Mouse (Mus musculus): Measurements from ENCODE around the gene Fgr. TPM values are rescaled to one million over a fixed set of nuclear protein-coding genes. Genes with fewer than 3 reads are reported as not detected.

The Fgr gene
- polyA plus RNA-seq, 1 experiment from 2014 or later, result 0.15 TPM

DNA sequence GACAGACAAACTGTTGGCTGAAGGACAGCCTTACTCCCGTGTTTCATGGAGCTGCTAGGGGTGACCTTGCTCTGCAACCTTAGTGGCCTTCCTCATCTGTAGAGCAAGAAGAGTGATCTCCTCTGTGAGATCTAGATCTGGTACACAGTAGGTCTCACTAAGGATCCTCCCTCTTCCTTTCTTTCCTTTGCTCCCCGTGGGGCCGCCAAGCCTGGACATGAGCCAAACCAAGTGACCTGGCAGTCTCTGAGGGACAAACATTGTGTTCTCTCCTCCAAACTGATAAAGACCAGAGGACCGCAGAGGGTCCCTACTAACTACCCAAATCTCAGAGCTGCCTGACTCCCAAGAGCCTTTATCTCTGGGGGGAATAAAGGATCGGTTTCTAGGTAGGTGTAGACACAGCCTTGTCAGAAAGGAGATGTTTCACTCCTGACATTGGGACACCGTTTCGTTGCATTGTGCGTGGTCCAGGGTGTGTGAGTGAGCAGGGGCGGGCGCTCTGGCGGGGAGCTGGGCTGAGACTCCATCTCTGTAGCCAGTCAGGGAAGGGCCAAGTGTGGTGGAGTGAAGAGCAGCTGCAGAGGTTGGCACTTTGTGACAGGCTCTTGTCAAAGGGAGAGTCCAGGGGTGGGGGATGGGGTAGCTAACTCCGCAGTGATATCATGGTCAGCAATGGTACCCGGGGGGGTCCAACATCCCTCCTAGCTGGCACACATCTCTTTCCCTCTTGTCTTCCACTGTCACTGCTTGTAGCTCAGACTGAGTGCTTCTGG is 12.8 kb upstream of the Fgr start:
- H3K9ac ChIP-seq (ENCODE audit: low read length), result no peak overlapping the region

DNA sequence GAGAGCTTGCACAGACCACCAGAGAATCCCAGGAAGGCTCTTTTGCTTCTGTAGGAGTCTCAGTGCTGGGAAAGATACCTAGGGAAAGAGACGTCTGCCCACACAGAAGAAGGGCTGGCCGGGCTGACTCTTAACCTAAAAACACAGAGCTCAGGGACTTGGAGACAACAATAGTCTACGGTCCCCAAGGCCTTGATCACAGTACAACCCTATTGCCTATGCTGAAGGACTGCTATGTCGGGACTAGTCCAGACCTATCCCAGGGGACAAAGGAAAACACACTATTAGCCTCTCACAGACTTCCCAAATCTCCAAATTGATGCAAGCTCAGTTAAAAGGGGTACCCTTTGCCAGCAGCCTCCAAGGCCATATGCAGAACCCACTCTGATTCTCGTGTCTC is 12.0 kb upstream of the Fgr start:
- Histone ChIP-seq H3K27ac (replicated peaks) (no peak overlapping the region), H3K9ac (ENCODE audit: low read length) (no peak overlapping the region), H3K4me3 (ENCODE audit: low read depth, low read length) (no peak overlapping the region), H3K36me3 (ENCODE audit: control insufficient read depth, insufficient read depth, low read length) (no peaks in the 10 kb centered on the region), H3K4me1 (replicated peaks; ENCODE audit: control insufficient read depth, insufficient read depth) (no peaks in the 10 kb centered on the region), H3K27me3 (ENCODE audit: control insufficient read depth, insufficient read depth, low read length) (no peaks in the 10 kb centered on the region), H3K4me2 (replicated peaks; ENCODE audit: low read depth) (no peak overlapping the region), H3K9me3 (ENCODE audit: control insufficient read depth, low read length) (no peaks in the 10 kb centered on the region)
- 73% methylated on average over 5 of the region's 5 CpGs for WGBS
- ATAC-seq (ENCODE audit: low FRiP score, low TSS enrichment) (no peak), DNase-seq (ENCODE audit: low spot score) (no peak)
- no peak for TF ChIP-seq CTCF (IDR thresholded peaks at IDR 0.05; ENCODE audit: low read depth)
- no peak for TF ChIP-seq EP300 (optimal IDR thresholded peaks at IDR 0.05)

More for the DNA sequence above, 12.8 kb upstream of the Fgr start:
- WGBS, result 49% methylated on average over 13 of the region's 13 CpGs
- TF ChIP-seq EP300 (optimal IDR thresholded peaks at IDR 0.05) (no peak), CTCF (IDR thresholded peaks at IDR 0.05; ENCODE audit: low read depth) (no peak)
- Histone ChIP-seq H3K36me3 (ENCODE audit: control insufficient read depth, insufficient read depth, low read length) (no peaks in the 10 kb centered on the region), H3K27me3 (ENCODE audit: control insufficient read depth, insufficient read depth, low read length) (no peaks in the 10 kb centered on the region), H3K4me2 (replicated peaks; ENCODE audit: low read depth) (no peak overlapping the region), H3K9me3 (ENCODE audit: control insufficient read depth, low read length) (no peaks in the 10 kb centered on the region), H3K4me1 (replicated peaks; ENCODE audit: control insufficient read depth, insufficient read depth) (no peaks in the 10 kb centered on the region), H3K27ac (replicated peaks) (no peak overlapping the region), H3K4me3 (ENCODE audit: low read depth, low read length) (no peak overlapping the region)
- DNase-seq (ENCODE audit: low spot score), result peak; percentile 43
- 0 out of 2 replicates have a peak, but pooled peaks have one; percentile 49 for ATAC-seq (ENCODE audit: low FRiP score, low TSS enrichment)

DNA sequence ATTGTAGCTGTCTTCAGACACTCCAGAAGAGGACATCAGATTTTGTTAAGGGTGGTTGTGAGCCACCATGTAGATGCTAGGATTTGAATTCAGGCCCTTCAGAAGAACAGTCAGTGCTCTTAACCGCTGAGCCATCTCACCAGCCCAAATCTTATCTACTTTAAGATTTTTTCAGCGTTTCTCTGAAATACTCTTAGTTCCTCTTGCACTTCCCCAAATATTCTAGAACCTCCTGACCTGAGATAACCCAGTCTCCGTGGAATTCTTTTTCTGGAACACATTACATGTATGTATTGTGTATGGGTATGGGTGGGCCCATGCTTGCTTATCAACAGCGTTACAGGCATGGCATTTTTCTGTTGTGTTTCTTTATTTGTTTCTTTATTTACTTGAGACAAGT is 11.3 kb upstream of the Fgr start:
- Histone ChIP-seq H3K4me3 (ENCODE audit: low read depth, low read length) (no peak overlapping the region), H3K9ac (ENCODE audit: low read length) (no peak overlapping the region), H3K27me3 (ENCODE audit: control insufficient read depth, insufficient read depth, low read length) (no peaks in the 10 kb centered on the region), H3K4me1 (replicated peaks; ENCODE audit: control insufficient read depth, insufficient read depth) (no peaks in the 10 kb centered on the region), H3K27ac (replicated peaks) (no peak overlapping the region), H3K9me3 (ENCODE audit: control insufficient read depth, low read length) (no peaks in the 10 kb centered on the region), H3K36me3 (ENCODE audit: control insufficient read depth, insufficient read depth, low read length) (no peaks in the 10 kb centered on the region), H3K4me2 (replicated peaks; ENCODE audit: low read depth) (no peak overlapping the region)
- 81% methylated on average over 4 of the region's 4 CpGs for WGBS
- no peak for DNase-seq (ENCODE audit: low spot score)
- ATAC-seq (ENCODE audit: low FRiP score, low TSS enrichment), result no peak
- TF ChIP-seq CTCF (IDR thresholded peaks at IDR 0.05; ENCODE audit: low read depth) (no peak), EP300 (optimal IDR thresholded peaks at IDR 0.05) (no peak)

DNA sequence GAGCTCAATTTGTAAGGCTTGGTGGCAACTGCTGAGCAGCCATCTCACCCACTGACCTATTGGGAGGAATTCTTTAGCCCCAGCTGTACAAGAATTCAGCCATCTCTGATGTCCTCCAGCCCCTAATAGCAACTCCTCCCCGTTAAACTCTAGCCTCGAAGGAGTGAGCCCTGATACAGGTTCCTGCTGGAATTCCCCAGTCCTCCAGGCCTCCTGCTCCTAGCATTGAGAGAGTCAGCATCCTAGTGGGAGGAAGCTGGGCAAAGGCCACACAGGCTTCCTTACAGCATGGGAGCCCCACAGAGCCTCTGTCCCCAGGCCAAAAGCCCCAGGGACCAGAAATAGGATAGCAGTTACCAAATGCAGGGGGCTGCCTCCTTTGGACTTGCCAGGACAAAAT is 10.5 kb upstream of the Fgr start:
- 46% methylated on average over 2 of the region's 2 CpGs for WGBS
- H3K4me1 ChIP-seq (replicated peaks; ENCODE audit: control insufficient read depth, insufficient read depth), result no peaks in the 10 kb centered on the region
- TF ChIP-seq CTCF (IDR thresholded peaks at IDR 0.05; ENCODE audit: low read depth) (no peak), EP300 (optimal IDR thresholded peaks at IDR 0.05) (no peak)
- ATAC-seq (ENCODE audit: low FRiP score, low TSS enrichment) (no peak), DNase-seq (ENCODE audit: low spot score) (no peak)
- H3K27ac ChIP-seq (replicated peaks), result no peak overlapping the region
- H3K27me3 ChIP-seq (ENCODE audit: control insufficient read depth, insufficient read depth, low read length), result no peaks in the 10 kb centered on the region
- no peak overlapping the region for H3K4me3 ChIP-seq (ENCODE audit: low read depth, low read length)
- no peaks in the 10 kb centered on the region for H3K36me3 ChIP-seq (ENCODE audit: control insufficient read depth, insufficient read depth, low read length)
- H3K4me2 ChIP-seq (replicated peaks; ENCODE audit: low read depth), result no peak overlapping the region
- H3K9me3 ChIP-seq (ENCODE audit: control insufficient read depth, low read length), result no peaks in the 10 kb centered on the region
- no peak overlapping the region for H3K9ac ChIP-seq (ENCODE audit: low read length)

DNA sequence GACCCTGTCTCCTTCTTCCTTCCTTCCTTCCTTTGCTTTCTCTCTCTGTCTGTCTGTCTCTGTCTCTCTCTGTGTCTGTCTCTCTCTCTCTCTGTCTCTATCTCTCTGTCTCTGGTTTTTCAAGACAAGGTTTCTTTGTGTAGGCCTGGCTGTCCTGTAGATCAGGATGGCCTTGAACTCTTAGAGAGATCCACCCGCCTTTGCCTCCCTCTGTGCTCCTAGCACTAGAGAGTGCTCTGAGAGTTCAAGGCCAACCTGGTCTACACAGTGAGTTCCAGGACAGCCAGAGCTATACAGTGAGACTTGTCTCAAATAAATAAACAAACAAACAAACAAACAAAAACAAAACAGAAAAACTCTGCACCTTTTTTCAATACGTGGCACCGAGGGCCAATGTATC is 9.8 kb upstream of the Fgr start:
- no peak for ATAC-seq (ENCODE audit: low FRiP score, low TSS enrichment)
- no peak overlapping the region for H3K4me3 ChIP-seq (ENCODE audit: low read depth, low read length)
- 66% methylated on average over 3 of the region's 3 CpGs for WGBS
- no peak overlapping the region for H3K27ac ChIP-seq (replicated peaks)
- DNase-seq (ENCODE audit: low spot score), result no peak
- no peaks in the 10 kb centered on the region for H3K9me3 ChIP-seq (ENCODE audit: control insufficient read depth, low read length)
- no peaks in the 10 kb centered on the region for H3K4me1 ChIP-seq (replicated peaks; ENCODE audit: control insufficient read depth, insufficient read depth)
- H3K4me2 ChIP-seq (replicated peaks; ENCODE audit: low read depth), result no peak overlapping the region
- H3K36me3 ChIP-seq (ENCODE audit: control insufficient read depth, insufficient read depth, low read length), result no peaks in the 10 kb centered on the region
- H3K9ac ChIP-seq (ENCODE audit: low read length), result no peak overlapping the region
- no peak for TF ChIP-seq CTCF (IDR thresholded peaks at IDR 0.05; ENCODE audit: low read depth)
- TF ChIP-seq EP300 (optimal IDR thresholded peaks at IDR 0.05), result no peak
- H3K27me3 ChIP-seq (ENCODE audit: control insufficient read depth, insufficient read depth, low read length), result no peaks in the 10 kb centered on the region

DNA sequence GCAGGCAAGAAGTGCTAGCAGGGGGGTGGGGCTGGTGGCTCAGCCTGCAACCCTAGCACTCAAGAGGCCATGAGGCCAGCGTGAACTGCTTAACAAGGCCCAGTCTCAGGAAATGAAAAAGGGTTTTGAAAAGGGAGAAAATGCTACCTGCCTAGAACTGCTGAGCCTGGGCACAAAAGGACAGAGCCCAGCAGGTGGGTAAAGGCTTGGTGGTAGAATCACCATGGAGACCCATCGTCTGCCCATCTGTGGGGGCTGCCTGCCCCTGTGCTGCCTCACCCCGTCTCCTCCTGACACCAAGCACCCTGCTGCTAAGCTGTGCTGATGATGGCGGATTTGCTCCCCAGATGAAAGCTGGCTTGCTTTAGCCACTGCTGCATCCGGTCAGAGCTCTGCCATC is 9.4 kb upstream of the Fgr start:
- no peak overlapping the region for H3K9ac ChIP-seq (ENCODE audit: low read length)
- 71% methylated on average over 5 of the region's 5 CpGs for WGBS
- no peak overlapping the region for H3K4me3 ChIP-seq (ENCODE audit: low read depth, low read length)
- H3K4me2 ChIP-seq (replicated peaks; ENCODE audit: low read depth), result no peak overlapping the region
- no peaks in the 10 kb centered on the region for H3K27me3 ChIP-seq (ENCODE audit: control insufficient read depth, insufficient read depth, low read length)
- H3K9me3 ChIP-seq (ENCODE audit: control insufficient read depth, low read length), result no peaks in the 10 kb centered on the region
- H3K4me1 ChIP-seq (replicated peaks; ENCODE audit: control insufficient read depth, insufficient read depth), result no peaks in the 10 kb centered on the region
- ATAC-seq (ENCODE audit: low FRiP score, low TSS enrichment) (no peak), DNase-seq (ENCODE audit: low spot score) (no peak)
- H3K27ac ChIP-seq (replicated peaks), result no peak overlapping the region
- TF ChIP-seq CTCF (IDR thresholded peaks at IDR 0.05; ENCODE audit: low read depth) (no peak), EP300 (optimal IDR thresholded peaks at IDR 0.05) (no peak)
- no peaks in the 10 kb centered on the region for H3K36me3 ChIP-seq (ENCODE audit: control insufficient read depth, insufficient read depth, low read length)
